In genomic region chrX:23677511-23677910, GRCm38 (mm10) we compare ENCODE assay signal across 13 mouse cellular contexts.
"Had no signal": no experiment of that assay in that cellular context is flagged by ENCODE, and none has a peak within 500 bp of the region (broad histone marks: within the 10 kb centered on the region; RNA-seq: fewer than 3 reads in every experiment).

No protein-coding gene starts in this region.

- DNase-seq: kidney, postnatal 14 days; layer of hippocampus, adult 9-11 months; layer of hippocampus, postnatal 36 days; liver; liver, embryonic 13.5 days; liver, postnatal 0 days; lung, postnatal 14 days; retina, postnatal 1 day; right cerebral cortex, postnatal 4 days; spleen, adult 18-20 months; thymus, adult 18-20 months; thymus, postnatal 14 days had no signal

- ATAC-seq: liver, postnatal 0 days; midbrain, embryonic 16.5 days had no signal
